Mouse (Mus musculus) heart, postnatal 0 days (tissue): Measurements from ENCODE around the gene Srpr.

Experiments used
- CTCF ChIP-seq: IDR thresholded peaks from 2 replicates; pipeline ENCODE4 v1.5.1; 2016; ENCODE audit warnings: antibody characterized with exemption, control low read depth, low read depth
- EP300 ChIP-seq: IDR thresholded peaks from 2 replicates; pipeline ENCODE4 v1.6.1; 2016; ENCODE audit warnings: antibody characterized with exemption, low read depth

DNA sequence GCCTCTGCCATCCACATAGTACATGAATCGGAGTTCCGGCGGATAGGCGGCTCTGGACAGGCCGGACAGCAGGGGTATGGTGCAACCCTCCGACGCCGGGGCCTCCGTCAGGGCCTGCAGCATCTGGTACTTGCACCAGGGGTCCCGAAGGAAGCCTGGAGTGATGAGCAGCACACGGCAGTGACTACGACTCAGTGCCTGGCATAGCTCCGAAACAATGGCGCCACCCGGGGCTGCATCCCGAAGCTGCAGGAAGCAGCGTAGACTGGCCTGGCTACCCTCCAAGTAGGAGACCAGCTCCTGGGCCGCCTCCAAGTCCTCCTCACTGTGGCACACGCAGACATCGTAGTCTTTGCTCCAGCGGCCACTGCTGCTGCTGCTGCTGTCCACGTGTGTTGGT is 11.3 kb upstream of the Srpr start:
- TF ChIP-seq EP300, result no peak
- no peak for TF ChIP-seq CTCF
